Mouse (Mus musculus) midbrain, embryonic 12.5 days (tissue): ENCODE data around the gene Dapk2. TPM values are rescaled to one million over a fixed set of nuclear protein-coding genes. Genes with fewer than 3 reads are reported as not detected.

ENCODE experiments used
- ATAC-seq: fragments of 200-750 bp; cut with Nextera tagmentation; 2 replicates; pipeline ENCODE4 v1.8.0; 2017; ENCODE audit warnings: low read depth, moderate TSS enrichment, moderate library complexity; ENCODE audit not compliant: low FRiP score
- H3K27ac ChIP-seq: fragments of 300-500 bp; sonication (generic); replicated peaks from 2 replicates; pipeline ENCODE4 v1.5.1; 2016; ENCODE audit warnings: mild to moderate bottlenecking
- H3K27me3 ChIP-seq: fragments of 300-500 bp; sonication (generic); 2 replicates; pipeline ENCODE4 v1.6.1; 2016; ENCODE audit warnings: mild to moderate bottlenecking
- H3K36me3 ChIP-seq: fragments of 300-500 bp; sonication (generic); 2 replicates; pipeline ENCODE4 v1.6.1; 2016
- H3K4me1 ChIP-seq: fragments of 300-500 bp; sonication (generic); 2 replicates; pipeline ENCODE4 v1.6.1; 2016
- H3K4me2 ChIP-seq: fragments of 300-500 bp; sonication (generic); replicated peaks from 2 replicates; pipeline ENCODE4 v1.6.1; 2016; ENCODE audit warnings: mild to moderate bottlenecking, moderate library complexity
- H3K4me3 ChIP-seq: fragments of 300-500 bp; sonication (generic); 2 replicates; pipeline ENCODE4 v1.5.1; 2016; ENCODE audit warnings: mild to moderate bottlenecking
- H3K9ac ChIP-seq: fragments of 300-500 bp; sonication (generic); replicated peaks from 2 replicates; pipeline ENCODE4 v1.6.1; 2016; ENCODE audit warnings: mild to moderate bottlenecking, moderate library complexity
- H3K9me3 ChIP-seq: fragments of 300-500 bp; sonication (generic); 2 replicates; pipeline ENCODE4 v1.6.1; 2016; ENCODE audit warnings: mild to moderate bottlenecking
- WGBS: fragments of 180-500 bp; shearing (Covaris S2); methylation state at CpG from one replicate; pipeline ENCODE4 v1.1.7; 2016; 5-methylcytosine and 5-hydroxymethylcytosine counted together
- polyA plus RNA-seq: library from polyadenylated mRNA; unstranded; fragments of >200 nt; fragmentation: Nextera tagmentation; extraction: Ambion mirVana; gene quantifications from 2 replicates; pipeline ENCODE4 v1.2.1, GENCODE M21; 2016

Gene Dapk2
- polyA plus RNA-seq, 1 experiment from 2014 or later: 3.7 TPM

GRCm38 (mm10) chr9:66306414-66306813, 148.4 kb downstream of the Dapk2 start:
- no peak overlapping the region for H3K4me3 ChIP-seq
- ATAC-seq: no peak
- no peak overlapping the region for H3K27ac ChIP-seq
- no peaks in the 10 kb centered on the region for H3K9me3 ChIP-seq
- H3K4me1 ChIP-seq: peaks cover 9% of the 10 kb centered on the region
- 72% methylated on average over 3 of the region's 3 CpGs for WGBS
- no peak overlapping the region for H3K4me2 ChIP-seq
- no peaks in the 10 kb centered on the region for H3K27me3 ChIP-seq
- H3K36me3 ChIP-seq: no peaks in the 10 kb centered on the region
- no peak overlapping the region for H3K9ac ChIP-seq

DNA sequence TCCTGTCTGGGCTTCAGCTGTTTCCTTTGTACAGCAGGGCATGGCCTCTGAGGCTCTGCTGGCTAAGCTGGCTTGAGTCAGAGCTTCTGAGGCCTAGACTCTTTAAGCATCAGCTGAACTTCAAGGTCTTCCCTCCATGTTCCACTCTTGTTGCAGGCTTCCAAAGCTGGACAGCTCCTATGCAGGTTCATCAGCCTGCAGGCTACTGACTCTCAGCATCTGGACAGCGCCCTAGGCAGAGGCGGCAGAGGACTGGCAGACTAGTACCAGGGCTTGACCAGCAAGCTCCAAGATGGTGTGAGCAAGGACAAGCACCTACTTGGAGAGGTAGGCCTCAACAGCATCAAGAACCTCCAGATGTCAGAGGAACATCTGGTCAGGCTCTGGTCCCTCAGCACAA, 149.3 kb downstream of the Dapk2 start:
- WGBS: 59% methylated on average over 2 of the region's 2 CpGs
- no peaks in the 10 kb centered on the region for H3K27me3 ChIP-seq
- H3K4me2 ChIP-seq: no peak overlapping the region
- no peak overlapping the region for H3K9ac ChIP-seq
- no peaks in the 10 kb centered on the region for H3K9me3 ChIP-seq
- ATAC-seq: no peak
- H3K4me3 ChIP-seq: no peak overlapping the region
- H3K36me3 ChIP-seq: no peaks in the 10 kb centered on the region
- peaks cover 9% of the 10 kb centered on the region for H3K4me1 ChIP-seq
- no peak overlapping the region for H3K27ac ChIP-seq

DNA sequence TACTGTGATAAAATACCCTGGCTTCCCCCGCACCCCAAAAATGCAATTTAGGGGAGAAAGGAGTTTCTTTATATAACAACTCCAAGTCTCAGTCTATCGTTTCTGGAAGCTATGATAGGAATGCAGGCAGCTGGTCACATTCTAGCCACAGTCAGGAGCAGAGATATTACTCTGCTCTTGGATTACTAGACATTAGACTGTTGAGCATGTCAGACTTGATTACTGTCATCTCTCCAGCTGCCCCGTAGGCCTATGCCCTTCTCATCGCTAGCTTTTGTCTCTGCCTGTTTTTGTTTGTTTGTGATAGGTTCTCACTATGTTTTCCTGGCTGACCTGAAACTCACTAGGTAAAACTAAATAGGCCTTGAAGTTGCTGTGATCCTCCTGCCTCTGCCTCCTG, 150.7 kb downstream of the Dapk2 start:
- H3K27ac ChIP-seq: no peak overlapping the region
- ATAC-seq: no peak
- no peaks in the 10 kb centered on the region for H3K27me3 ChIP-seq
- H3K4me2 ChIP-seq: no peak overlapping the region
- H3K36me3 ChIP-seq: no peaks in the 10 kb centered on the region
- H3K9ac ChIP-seq: no peak overlapping the region
- 74% methylated on average over 4 of the region's 4 CpGs for WGBS
- H3K9me3 ChIP-seq: no peaks in the 10 kb centered on the region
- H3K4me1 ChIP-seq: peaks cover 9% of the 10 kb centered on the region
- H3K4me3 ChIP-seq: no peak overlapping the region

GRCm38 (mm10) chr9:66311458-66311857, 153.4 kb downstream of the Dapk2 start:
- H3K4me1 ChIP-seq: no peaks in the 10 kb centered on the region
- no peaks in the 10 kb centered on the region for H3K36me3 ChIP-seq
- WGBS: 49% methylated on average over 3 of the region's 3 CpGs
- H3K27ac ChIP-seq: no peak overlapping the region
- H3K4me3 ChIP-seq: no peak overlapping the region
- H3K9me3 ChIP-seq: no peaks in the 10 kb centered on the region
- H3K4me2 ChIP-seq: no peak overlapping the region
- no peak for ATAC-seq
- no peak overlapping the region for H3K9ac ChIP-seq
- H3K27me3 ChIP-seq: no peaks in the 10 kb centered on the region

DNA sequence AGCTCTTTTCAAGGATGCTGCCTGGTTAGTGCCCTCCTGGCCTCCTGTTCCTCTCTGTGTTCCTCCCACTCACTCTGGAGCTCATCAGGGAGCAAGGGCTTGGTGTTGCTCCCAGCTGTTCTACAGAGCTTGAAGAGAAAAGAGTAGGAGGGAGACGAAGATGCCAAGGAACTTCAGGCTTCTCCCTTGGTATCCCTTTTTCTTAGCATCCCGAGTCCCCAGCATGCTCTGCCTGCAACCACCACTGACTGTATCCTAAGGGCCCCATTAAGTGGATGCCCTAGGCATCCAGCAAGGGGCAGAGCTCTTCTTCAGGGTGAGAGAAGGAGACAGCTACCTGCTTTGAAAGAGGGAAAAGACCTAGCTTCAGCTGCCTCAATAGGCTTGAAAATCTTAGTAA, 158.6 kb downstream of the Dapk2 start:
- no peak overlapping the region for H3K27ac ChIP-seq
- no peak for ATAC-seq
- no peaks in the 10 kb centered on the region for H3K4me1 ChIP-seq
- no peak overlapping the region for H3K4me2 ChIP-seq
- no peak overlapping the region for H3K4me3 ChIP-seq
- H3K9me3 ChIP-seq: no peaks in the 10 kb centered on the region
- no peaks in the 10 kb centered on the region for H3K36me3 ChIP-seq
- no peaks in the 10 kb centered on the region for H3K27me3 ChIP-seq
- 71% methylated on average over 2 of the region's 2 CpGs for WGBS
- H3K9ac ChIP-seq: no peak overlapping the region

Other genes starting within 250 kb of the Dapk2 start
- gene Trip4, start 249.4 kb upstream of the Dapk2 start, polyA plus RNA-seq: 36.7 and 39.0 TPM in 2 replicates
- gene Csnk1g1, start 249.3 kb upstream of the Dapk2 start, polyA plus RNA-seq: 24.1 and 27.6 TPM in 2 replicates
- gene Ppib, start 98.0 kb upstream of the Dapk2 start, polyA plus RNA-seq: 376 and 416 TPM in 2 replicates
- gene Snx22, start 88.5 kb upstream of the Dapk2 start, polyA plus RNA-seq: 3.5 and 5.2 TPM in 2 replicates
- 135 and 136 TPM in 2 replicates for gene Snx1, start 31.6 kb upstream of the Dapk2 start, polyA plus RNA-seq
- 126 and 133 TPM in 2 replicates for gene Ciao2a, start 31.6 kb upstream of the Dapk2 start, polyA plus RNA-seq
- 49.4 and 53.9 TPM in 2 replicates for gene Herc1, start 192.2 kb downstream of the Dapk2 start, polyA plus RNA-seq